Mouse (Mus musculus): ENCODE data around the gene Cirbp.

Gene Cirbp

DNA sequence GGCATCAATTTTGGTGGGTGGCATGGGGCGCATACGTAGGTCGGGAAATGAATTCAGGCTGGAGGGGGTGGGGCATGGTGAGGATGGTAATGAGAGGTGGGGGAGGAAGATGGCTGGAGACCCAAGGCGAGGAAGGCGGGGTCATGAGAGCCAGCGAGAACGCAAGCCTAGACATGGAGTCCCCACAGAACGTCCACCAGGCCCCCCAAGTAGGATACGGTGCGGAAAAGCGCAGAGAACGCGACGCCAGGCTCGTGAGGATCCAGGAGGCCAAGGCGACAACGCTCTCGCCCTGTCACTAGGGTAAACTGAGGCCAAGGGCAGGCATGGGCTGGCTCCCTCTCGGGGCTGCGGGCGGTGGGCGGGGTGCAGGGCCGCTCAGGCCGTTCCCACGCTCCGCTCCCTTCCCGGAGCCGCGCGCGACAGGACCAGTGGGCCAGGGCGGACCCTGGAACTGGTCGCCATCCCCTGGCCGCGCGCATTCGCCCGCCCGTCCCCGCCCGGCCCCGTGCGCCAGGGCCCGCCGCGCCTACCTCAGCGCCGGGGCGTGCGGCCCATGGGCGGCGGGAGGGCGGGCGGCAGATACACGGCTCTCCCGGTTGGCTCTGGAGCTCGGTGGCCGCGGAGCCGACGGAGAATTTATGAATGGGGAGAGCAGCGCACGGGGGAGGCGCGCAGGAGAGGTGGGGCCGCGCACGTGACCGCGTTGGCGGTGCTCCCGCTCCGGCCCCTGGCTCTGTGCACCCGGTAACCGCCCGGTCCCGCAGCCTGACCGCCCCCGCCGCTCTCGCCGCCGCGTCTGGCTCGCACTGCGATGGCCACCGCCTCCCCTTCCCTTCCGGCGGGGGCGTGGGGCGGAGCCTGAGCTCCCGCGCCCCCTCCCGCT, 27.0 kb upstream of the Cirbp start, which contains the start of gene Atp5d:
Gene Atp5d (plus strand): TSS at position 80 of the 886 bp plus-strand sequence.
- peak; percentile 75 to 81 for DNase-seq

DNA sequence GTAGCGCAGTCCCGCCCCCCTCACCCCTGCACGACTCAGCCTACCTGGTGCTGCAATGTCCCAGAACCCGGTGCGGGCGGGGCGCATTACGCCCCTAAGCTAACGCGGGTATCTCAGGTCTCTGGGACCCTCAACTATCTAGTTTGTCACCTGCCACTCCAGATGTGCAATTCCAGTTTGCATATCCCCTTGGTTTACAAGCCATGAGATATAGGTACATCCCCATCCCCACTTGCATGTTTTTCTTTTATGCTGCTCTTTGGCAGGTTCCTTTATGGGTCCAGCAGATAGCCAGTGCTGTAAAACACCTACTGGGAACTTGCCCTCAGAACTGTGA, 26.4 kb upstream of the Cirbp start:
- DNase-seq: no peak

DNA sequence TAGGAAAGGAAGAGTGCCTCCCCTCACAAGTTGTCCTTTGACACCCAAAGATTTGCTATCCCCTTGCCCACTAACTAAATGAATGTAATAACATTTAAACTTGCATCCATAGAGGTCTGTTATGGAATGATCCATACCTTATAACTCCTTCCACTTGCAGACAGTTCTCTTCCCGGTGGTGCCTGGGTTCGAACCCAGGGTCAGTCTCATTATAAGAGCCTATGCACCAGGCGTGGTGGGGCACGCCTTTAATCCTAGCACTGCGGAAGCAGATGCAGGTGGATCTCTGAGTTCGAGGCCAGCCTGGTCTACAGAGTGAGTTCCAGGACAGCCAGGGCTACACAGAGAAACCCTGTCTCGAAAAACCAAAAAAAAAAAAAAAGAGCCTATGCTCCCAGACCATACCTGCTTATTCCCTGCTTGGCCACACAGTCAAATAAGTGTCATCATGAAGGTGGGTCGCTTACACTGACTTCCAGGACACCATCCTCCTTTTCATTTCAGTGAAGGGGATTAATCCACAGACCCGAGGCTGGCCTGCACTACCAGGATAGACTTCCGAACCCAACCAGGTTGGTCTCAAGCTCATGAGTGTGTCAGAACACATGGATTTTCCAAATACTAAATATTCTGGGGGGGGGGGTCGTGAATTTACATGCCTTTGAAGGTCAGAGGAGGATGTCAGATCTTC, 25.7 kb upstream of the Cirbp start:
- no peak for DNase-seq

DNA sequence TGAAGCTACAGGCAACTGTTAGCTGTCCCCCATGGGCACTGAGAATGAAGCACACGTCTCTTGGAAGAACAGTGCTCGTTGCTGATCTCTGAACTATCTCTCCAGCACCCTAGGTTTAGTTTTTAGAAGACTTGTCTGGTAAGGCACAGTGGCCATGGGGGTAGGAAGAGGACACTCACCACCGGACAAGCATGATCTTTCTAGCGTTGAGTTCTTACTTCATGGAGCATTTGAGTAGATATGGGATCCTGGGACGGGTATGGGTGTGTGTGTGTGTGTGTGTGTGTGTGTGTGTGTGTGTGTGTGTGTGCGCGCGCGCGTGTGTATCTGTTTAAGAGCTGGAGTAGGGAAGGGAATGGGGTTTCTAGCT, 25.1 kb upstream of the Cirbp start, which contains the start of gene Cbarp:
Gene Cbarp (minus strand): TSS at position 170 of the 370 bp plus-strand sequence.
- DNase-seq: no peak

DNA sequence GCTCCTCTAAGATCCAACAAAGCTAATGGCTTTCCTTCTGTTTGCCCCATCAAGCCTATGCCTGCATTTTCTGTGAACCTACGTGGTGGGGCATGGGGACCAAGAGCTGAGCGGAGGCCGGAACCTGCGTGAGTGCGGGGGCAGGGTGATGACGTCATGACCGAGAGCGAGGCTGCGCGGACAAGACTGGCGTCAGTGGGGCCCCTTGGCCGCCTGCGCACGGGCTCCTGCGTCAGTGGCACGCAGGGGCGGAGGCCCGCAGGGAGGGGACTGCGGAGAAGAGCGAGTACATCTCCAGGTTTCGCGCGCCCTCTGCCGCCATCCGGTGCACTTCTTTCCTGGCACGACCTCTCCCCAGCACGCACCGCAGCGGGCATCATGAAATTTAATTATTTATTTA, 24.5 kb upstream of the Cirbp start:
- peak; percentile 94 to 96 for DNase-seq

DNA sequence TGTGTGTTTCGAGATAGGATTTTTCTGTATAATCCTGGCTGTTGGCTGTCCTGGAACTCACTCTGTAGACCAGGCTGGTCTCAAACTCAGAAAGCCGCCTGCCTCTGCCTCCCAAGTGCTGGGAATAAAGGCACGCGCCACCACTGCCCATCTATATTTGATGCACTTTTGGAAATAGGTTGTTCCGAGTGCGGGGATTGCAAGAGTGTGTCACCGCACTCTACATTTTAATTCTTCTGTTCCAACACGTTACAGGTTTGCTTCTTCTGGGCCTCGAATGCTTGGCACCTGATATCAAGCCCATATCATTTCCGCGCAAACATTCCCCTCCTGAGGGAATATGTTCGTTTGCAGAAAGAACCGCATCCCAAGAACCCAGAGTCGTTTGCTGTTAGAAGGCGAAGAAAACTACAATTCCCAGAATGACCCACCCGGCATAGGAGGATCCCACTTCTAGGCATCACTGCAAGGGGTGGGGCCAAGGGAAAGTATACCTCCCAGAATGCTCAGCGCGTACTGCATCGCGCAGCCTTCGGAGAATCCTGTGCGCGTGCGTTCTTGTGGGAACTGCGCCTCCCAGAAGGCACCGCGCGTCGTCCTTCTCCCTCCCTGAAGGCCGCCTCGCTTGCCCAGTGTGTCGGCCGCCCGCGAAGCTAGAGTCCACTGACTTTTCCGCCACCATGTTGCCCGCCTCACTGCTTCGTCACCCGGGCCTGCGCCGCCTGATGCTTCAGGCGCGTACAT, 23.8 kb upstream of the Cirbp start:
- DNase-seq: peak; percentile 95 to 97

DNA sequence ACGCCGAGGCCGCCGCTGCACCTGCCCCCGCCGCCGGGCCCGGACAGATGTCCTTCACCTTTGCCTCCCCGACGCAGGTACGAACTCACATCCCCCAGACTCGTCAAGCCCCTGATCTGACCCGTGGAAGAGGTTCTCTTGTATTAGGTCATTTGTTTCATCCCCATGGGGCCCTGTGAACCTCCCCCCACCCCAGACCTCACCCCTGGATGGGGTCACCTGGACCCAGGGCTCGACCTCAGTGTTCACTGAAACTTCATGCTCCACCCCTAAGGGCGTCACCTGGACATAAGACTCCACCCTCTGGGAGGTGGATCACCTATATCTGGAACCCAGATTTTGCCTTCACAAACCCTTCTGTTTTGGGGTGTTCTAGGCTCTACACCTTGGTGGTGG, 23.3 kb upstream of the Cirbp start:
- DNase-seq: no peak

DNA sequence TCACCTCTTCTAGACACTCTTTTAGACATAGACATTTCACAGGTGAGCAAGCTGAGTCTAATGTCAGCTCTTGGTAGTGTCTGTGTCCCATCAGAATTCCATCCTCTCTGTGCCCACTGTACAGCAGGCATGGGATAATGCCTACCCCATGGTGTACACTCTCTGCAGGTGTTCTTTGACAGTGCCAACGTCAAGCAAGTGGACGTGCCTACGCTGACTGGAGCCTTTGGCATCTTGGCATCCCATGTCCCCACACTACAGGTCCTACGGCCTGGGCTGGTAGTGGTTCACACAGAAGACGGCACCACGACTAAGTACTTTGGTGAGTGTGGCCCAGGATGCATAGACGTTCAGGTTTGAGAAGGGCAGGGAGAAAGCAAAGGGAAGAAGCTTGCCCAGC, 22.1 kb upstream of the Cirbp start:
- no peak for DNase-seq

DNA sequence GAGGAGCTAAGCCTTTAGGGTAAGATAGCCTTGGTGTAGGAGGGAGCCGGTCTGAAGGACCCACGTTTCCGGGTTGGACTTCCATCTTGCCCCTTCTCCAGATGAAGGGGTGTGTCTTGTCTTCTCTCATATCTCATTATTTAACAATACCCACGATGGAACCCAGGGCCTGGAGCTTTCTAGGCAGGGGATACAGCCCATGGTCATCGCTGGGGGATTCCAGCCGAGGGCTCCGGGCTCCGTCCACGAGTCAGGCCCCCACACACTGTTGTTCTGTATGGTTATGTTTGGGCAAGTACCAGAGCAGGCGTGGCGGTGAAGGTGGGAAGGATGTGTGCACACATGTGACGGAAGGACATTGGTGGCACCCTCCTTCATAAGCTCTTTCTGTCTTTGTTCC, 21.6 kb upstream of the Cirbp start:
- DNase-seq: no peak

DNA sequence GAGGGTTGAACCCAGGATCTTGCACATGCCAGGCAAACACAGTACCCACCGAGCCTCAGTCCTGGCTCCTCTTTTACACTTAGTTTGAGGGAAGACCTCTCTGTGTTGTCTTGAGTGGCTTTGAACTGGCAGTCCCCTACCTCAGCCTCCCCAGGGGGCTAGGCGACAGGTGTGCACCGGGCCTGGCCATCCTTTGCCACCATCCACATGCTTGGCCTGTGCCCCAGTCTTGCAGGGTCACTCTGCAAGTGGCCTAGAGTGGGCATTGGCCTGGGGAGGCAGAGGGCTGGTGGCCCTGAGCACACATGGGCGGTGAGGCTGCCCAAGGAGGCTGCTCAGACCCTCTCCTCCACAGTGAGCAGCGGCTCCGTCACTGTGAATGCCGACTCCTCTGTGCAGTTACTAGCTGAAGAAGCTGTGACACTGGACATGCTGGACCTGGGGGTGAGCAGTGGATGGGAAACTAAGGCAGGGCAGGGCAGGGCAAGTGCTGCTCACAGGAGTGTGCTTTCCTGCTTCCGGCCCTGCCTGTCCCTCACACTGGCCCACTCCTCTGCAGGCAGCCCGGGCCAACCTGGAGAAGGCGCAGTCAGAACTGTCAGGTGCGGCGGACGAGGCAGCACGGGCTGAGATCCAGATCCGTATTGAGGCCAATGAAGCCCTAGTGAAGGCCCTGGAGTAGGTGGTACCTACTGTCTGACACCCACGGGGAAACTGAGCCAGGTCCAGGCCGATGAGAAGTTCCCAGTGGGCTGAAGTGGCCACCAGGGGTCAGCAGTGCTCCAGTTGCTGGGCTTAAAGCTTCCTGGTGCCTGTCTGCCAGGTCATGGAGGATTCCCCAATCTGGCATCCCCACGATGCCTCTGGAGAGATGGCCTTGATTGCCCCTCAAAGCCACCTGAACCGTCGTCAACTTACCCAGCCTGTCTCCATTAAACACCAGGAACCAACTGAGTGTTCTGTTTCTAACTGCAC, 20.6 kb upstream of the Cirbp start:
- DNase-seq: peak; percentile 88 to 90

DNA sequence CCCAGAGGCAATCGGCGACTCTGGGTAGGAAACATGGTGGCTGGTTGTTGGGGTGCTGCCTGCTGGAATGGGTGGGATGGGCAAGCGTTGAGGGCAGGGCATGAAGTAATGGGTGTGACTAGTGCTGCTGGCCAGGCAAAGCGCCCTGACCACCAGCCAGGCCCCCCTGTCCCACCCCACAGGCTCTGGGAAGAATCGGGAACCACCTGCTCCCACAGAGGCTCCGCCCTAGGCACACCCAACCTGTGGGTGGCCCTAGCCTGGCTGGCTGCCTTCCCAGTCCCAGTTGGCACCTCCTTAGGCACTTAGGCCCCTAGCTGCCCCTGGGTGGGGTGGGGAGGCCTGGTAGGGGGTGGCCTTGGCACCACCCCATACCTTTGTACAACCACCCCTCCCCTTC, 19.9 kb upstream of the Cirbp start:
- peak in 1 of 2 experiments; percentile 55 for DNase-seq

DNA sequence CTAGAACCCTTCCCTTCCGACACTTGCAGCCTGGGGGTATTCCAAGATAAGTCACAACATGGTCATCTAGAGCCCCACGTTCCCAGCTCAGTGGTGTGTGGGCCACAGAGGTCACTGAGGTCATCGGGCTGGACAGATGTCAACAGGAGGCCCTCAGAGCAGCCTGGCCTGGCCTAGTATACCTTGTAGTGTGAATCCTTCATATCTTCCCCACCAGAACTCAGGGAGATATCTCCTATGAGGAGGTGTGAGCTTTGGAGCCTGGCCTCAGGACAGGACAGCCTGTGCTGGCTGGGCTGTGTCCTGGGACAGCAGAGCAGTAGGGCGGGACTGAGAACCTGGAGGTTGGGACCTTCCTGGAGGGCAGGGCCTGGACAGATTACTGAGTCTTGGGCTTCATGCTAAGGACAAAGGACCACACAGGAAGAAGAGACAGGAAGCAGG, 19.2 kb upstream of the Cirbp start:
- peak in 1 of 2 experiments; percentile 40 for DNase-seq

DNA sequence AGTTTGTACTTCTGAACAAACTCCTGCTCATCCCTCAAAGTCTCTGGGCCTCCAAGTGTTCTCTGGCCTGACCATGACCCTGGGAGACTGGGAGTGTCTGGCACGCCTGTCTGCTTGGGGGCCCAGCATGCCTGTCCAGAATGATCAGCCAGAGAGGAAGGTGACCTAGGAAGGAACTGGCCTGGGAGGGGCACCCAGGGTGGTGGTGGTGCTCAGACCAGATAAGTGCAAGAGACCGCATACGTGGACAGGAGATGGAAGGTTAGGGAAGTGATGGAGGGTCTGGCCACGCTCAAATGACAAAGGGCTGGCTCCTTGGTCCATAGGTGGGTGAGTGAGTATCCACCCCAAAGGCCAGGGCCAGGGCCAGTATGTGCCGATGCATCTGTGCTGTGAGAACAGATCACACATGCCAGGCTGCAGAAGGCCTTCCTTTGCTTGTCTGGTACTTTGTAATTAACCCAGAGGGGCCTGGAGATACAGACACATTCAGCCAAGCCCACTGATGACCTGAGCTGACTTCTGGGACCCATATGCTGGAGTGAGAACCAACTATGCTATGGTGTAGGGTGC, 18.6 kb upstream of the Cirbp start:
- DNase-seq: peak in 1 of 2 experiments; percentile 39

DNA sequence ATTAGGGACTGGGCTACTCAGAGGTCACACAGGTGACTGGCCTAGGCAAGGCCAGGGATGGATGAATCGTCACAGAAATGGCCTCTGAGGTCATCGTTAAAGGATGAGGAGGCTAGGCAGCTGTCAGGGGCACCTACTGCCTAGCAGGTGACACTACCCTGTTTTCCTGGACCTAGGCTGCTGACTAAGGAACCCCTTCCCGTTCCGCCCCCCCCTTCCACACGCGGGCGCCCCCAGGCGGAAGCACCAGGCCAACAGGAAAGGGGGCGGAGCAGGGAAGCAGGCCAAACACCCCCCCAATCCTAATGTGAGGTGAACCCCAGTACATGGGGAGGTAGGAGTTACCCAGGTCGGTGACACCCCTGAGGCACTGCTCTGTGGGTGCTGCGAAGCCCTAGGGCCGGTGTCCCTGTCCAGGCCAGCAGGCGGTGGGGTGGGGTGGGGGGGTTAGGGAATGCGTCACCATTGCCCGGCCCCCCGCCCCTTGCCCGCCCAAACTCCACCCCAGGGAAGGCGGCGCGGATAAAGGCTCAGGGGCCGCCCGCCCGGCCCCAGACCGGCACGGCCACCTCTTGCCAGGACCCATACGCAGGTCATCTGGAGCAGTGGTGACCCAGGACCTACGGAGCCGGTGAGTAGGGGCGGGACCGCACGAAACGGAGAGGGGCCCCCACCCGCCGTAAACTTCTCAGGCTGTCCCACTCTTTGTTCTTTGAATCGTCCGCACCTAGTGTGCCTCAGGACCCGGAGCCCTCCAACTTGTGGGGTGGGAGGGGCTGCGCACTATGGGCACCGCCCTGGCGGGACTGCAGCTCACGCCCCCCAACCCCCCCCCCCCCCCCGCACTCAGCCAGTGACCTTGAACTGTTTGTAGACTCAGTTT, 17.8 kb upstream of the Cirbp start, which contains the start of gene Midn:
Gene Midn (plus strand): TSS at position 554 of the 883 bp plus-strand sequence.
- peak; percentile 87 to 92 for DNase-seq

DNA sequence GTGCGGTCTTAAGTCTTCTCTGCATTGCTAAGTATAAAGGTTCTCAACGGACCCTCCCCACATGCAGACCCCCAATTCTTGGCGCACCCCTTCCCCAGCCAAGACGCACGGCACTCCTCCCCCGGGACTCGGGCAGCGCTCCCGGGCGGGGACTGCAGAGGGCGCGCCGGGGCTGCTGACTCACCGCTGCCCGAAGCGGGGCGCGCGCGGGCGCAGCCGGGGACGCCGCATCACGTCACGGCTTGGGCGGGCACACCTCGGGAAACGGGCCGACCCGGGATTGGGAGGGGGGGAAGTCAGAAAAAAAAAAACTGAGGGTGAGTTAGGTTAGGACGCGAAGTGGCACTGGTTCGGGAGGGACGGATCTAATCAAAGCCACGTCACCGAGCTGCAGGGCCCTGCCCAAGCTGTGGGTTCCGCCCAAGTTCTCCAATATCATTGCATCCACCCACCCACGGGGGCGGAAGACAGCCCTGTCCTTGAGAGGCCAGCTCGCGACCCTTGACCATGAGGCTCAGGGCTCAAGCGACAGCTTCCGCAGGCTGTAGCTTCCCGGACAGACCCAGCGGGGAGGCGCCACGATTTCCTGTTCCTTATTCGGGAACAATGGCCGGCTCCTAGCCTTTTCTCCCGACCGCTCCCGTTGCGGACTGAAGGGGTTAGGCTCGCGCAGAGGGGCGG, 17.0 kb upstream of the Cirbp start:
- peak; percentile 94 to 97 for DNase-seq

DNA sequence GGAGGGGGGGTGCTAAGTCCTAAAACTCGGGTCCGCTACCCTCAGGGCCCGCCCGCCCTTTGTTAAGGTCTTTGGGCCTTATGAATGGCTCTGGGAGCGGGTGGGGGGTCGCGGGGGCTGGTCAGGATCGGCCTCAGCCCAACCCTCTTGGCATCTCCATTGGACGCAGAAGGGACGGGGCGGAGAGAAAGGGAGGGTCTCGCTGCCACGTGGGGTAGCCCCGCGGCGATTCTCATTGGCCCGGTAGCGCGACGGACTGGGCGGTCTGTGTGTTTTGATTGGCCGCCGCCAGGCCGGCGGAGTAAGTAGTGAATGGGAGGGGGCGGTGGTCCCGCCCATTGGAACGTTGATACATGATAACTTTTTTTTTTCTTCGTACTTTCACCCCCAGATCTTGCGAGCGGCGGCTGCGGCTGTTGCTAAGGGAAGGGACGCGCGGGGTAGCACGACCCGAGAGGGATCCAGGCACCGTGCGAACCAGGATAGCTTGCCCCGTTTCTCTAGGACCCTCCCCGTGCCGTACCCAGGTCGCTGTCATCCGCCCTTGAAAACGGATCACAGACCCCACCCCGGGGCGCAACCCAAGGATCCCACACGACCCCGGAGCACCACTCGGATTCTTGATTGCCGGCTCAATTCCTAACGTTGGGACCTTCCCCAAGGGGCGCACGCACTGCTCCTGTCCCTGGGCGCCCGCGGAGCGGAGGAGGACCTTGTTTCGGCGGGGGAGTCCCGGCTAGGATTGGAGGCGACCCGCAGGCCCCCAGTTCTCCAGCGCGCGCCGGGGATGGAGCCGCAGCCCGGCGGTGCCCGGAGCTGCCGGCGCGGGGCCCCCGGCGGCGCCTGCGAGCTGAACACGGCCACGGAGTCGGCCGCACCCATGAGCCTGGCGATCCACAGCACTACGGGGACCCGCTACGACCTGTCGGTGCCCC, 16.2 kb upstream of the Cirbp start:
- peak; percentile 96 to 99 for DNase-seq

DNA sequence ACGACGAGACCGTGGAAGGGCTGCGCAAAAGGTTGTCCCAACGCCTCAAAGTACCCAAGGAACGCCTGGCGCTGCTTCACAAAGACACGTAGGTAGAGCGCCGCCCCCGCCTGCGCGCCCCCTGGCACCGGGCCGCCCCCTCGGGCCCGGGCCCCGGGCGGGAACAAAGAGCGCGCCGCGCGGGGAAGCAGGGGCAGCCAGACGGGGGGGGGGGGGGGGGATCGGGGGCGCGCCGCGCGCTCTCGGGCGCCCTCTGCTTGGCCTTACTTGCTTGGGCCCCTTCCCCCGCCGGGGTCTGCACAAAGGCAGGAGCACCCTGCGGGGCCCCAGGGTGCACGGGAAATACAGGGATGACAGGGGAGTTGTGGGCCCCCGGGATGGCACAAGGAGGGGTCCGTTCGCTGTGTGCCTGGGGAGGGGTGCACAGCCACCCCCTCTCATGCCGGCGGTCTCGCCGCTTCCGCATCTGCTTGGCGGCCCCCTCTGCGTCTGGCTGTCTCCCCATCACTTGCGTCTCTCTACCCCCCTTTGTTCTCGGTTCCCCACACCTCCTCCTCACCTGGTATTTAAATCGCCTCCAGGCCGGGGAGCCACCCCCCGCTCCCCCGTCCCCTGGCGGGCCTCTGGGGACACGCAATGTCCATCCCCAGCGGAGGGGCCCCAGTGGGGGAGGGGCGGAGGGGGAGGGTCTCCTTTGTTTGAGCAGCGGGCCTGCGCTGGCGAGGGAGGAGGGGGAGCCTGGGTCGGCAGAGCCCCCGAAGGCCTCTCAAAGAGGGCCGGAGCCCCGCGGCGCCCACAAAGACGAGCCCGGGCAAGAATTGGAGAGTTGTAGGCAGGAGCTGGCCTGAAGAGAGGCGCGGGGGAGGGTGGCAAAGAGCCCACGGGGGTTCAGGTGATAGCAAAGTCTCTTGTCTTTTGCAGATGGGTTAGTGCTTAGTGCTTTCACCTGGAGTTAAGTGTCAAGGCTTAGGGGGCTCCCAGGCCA, 15.3 kb upstream of the Cirbp start:
- peak; percentile 81 to 86 for DNase-seq
